Mouse (Mus musculus) ES-E14 (cell line): ENCODE data around the gene Fam174b.

Experiments
- CHD2 ChIP-seq: IDR thresholded peaks from 2 replicates; pipeline ENCODE4 v1.6.1; 2014; ENCODE audit warnings: mild to moderate bottlenecking, low read depth, low read length, inconsistent platforms
- HCFC1 ChIP-seq: IDR thresholded peaks from 2 replicates; pipeline ENCODE4 v1.6.1; 2012; ENCODE audit warnings: low read length, inconsistent platforms, borderline replicate concordance; ENCODE audit not compliant: insufficient read depth
- MAFK ChIP-seq: IDR thresholded peaks from 2 replicates; pipeline ENCODE4 v1.6.1; 2014; ENCODE audit warnings: mild to moderate bottlenecking, low read depth, low read length, inconsistent platforms; ENCODE audit not compliant: insufficient read depth
- ZC3H11A ChIP-seq: IDR thresholded peaks from 2 replicates; pipeline ENCODE4 v1.6.1; 2012; ENCODE audit warnings: low read depth, mild to moderate bottlenecking, inconsistent platforms, low read length, borderline replicate concordance
- ZNF384 ChIP-seq: IDR thresholded peaks from 2 replicates; pipeline ENCODE4 v1.6.1; 2012; ENCODE audit warnings: low read depth, low read length, inconsistent platforms

GRCm38 (mm10) chr7:73740111-73741035 lies at the start of gene Fam174b:
- no peak for TF ChIP-seq CHD2
- no peak for TF ChIP-seq ZNF384
- TF ChIP-seq HCFC1: no peak
- no peak for TF ChIP-seq MAFK
- TF ChIP-seq ZC3H11A: no peak
